Mouse (Mus musculus) left cerebral cortex, postnatal 36 days (tissue): ENCODE data around the gene Epha5. TPM values are rescaled to one million over a fixed set of nuclear protein-coding genes. Genes with fewer than 3 reads are reported as not detected.
A peak's percentile ranks its signal among the peaks of the same experiment; 100 is the strongest.

Source experiments
- DNase-seq, 2 experiments: peaks; one replicate each; pipeline ENCODE4 v3.0.0; 2021 to 2022; ENCODE audit warnings: low spot score in 2 of 2, mixed read lengths in 1 of 2
- intact Hi-C: fragments of 180-260 bp; cut with DNase I; formaldehyde crosslinking; loops from one replicate; pipeline ENCODE4 v1.15.1; 2025
- total RNA-seq, 2 experiments: library from RNA; stranded (reverse); gene quantifications; 2 replicates each; pipeline ENCODE4 v1.2.3; 2021

The Epha5 gene
- total RNA-seq = 100 to 1,000 TPM in 1 of 2 experiments, 10 to 100 TPM in 1; 86.5 to 118 TPM

GRCm38 (mm10) chr5:84417062-84417879, at the start of gene Epha5:
TSS of gene Epha5 (minus strand) at chr5:84417382.
- DNase-seq = peak; percentile 86 to 89
- intact Hi-C loops = loop anchor here (10.0 kb wide), 2 partner anchors 102 to 132 kb away; no protein-coding TSS in a partner anchor

- intact Hi-C loops = no loop called here
- no peak for DNase-seq
Observed at GRCm38 (mm10) chr5:84456216-84456615, 39.0 kb upstream of the Epha5 start.

GRCm38 (mm10) chr5:84454641-84455040, 37.5 kb upstream of the Epha5 start:
- intact Hi-C loops = no loop called here
- no peak for DNase-seq

- no peak for DNase-seq
- intact Hi-C loops = no loop called here
Observed at GRCm38 (mm10) chr5:84453839-84454238, 36.7 kb upstream of the Epha5 start.

DNA sequence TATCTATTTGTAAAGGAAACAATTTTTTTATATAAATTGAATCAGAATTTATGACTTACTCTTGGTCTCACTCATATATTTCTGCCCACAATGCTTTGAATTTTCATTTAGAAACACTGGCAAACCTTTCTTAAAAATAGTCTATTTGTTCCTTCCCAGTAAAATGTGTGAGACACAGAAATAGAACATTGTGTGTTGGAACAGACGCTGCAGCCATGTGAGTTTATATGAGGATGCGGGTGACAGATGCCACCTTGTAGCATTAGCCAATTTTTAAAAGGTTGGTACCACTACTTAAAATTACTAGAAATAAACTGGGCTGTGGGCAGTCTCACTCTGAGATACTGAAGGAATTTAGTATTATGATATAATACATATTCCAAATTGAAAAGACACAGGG, 23.1 kb upstream of the Epha5 start:
- peak in 1 of 2 experiments; percentile 17 for DNase-seq
- intact Hi-C loops = no loop called here

DNA sequence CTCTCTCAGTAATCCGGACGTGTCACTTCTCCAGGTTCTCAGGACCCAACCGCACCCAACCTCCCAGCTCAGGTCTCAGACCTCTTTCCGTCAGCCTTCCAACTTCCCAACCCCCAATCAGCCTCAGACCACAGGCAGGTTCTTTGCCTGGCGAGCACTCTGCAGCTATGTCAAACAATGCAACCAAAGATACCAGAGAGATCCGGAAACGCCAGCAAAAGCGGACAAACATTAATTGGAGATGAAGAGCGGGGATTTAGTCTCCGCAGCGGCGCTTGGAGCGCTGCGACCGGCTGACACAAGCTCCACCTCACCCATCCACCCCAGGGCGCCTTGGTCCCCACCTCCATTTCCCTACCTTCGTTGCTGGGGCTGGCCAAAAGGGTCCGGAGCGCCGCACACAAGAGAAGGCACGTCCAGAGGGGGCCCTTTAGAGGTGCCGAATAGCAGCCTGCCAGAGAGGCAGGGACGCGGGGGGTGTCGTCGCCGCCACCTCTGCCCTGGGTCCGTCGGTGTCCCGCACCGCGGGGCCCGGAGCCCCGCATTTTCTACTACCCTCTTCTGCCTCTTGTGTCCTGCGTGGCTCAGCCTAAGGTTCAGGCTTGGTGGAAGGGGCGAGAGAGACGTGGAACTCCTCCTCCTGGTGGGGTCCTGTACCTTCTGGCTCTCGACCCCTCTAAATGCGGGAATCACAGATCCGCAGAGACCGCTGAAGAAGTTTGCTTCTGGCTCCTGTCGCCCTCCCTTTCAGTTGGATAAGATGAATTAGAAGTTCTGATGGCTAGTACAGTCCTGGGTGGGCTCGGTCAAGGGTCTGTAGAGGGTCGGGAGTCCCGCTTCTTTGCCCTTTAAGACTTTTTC, 991 bp downstream of the Epha5 start:
- intact Hi-C loops = loop anchor here (10.0 kb wide), 2 partner anchors 101 to 131 kb away; no protein-coding TSS in a partner anchor

GRCm38 (mm10) chr5:84414931-84415431, 2.2 kb downstream of the Epha5 start:
- peak; percentile 60 to 65 for DNase-seq
- intact Hi-C loops = loop anchor here (10.0 kb wide), 2 partner anchors 100 to 130 kb away; no protein-coding TSS in a partner anchor

More for the DNA sequence above, 991 bp downstream of the Epha5 start:
- DNase-seq = peak; percentile 51 to 70

DNA sequence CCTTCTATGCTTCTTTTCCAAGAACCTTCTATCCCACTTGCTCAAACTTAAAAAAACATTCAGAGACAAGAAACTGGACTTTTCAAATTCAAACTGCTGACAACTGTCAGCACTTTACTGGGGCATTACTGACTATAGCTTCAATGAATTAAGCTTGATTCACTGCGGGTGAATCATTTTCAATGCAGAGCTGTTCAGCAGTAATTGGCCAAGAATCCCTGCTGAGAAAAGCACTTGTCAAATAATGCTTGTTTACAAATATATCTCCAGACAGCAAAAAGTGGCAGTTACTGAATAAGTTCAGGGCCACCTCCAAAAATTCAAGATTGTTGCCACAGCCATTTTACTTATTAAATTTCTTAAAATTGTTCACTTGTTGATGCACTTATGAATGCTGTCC, 4.2 kb downstream of the Epha5 start:
- DNase-seq = no peak
- intact Hi-C loops = loop anchor here (10.0 kb wide), 2 partner anchors 98 to 128 kb away; no protein-coding TSS in a partner anchor

GRCm38 (mm10) chr5:84408370-84408769, 8.8 kb downstream of the Epha5 start:
- no peak for DNase-seq
- intact Hi-C loops = no loop called here

DNA sequence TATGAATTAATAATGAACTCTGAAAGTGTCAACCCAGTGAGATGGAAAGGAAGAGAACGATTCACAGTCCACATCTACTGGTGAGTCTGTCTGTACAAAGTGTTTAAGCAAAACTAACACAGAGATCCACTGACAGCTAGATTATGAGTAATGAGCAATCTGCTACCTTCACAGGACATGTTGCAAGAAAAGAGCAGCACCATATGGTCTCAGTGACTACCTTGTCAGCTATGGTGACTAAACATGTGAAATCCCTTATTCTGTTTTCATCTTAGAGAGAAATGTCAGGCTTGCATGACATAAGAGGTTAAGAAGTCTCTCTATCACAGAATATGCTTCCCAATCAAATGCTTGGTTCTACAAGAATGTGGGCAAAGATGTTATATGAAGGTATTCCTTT, 20.1 kb downstream of the Epha5 start:
- DNase-seq = no peak

GRCm38 (mm10) chr5:84365334-84365733, 51.8 kb downstream of the Epha5 start:
- DNase-seq = no peak
- intact Hi-C loops = no loop called here

More for the DNA sequence above, 20.1 kb downstream of the Epha5 start:
- intact Hi-C loops = no loop called here

GRCm38 (mm10) chr5:84359430-84359829, 57.8 kb downstream of the Epha5 start:
- intact Hi-C loops = no loop called here
- DNase-seq = no peak

DNA sequence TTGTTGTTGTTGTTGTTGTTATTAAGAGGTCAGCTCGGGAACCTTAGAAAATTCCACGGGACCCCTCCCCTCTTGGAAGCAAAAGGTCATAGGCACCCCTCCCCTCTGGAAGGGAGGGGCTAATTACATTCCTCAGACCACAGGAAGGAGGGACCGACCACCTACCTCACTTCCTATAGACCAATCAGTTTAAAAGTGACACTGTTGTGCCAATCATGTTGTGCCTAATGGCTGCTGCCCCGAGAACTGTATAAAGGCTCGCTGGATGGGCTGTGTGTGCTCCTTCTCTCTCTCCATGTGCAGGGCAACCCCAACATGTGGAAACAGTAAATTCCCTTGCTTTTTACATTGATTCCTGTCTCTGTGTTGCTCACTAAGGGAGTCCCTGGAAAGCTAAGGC, 64.1 kb downstream of the Epha5 start:
- DNase-seq = no peak
- intact Hi-C loops = no loop called here

DNA sequence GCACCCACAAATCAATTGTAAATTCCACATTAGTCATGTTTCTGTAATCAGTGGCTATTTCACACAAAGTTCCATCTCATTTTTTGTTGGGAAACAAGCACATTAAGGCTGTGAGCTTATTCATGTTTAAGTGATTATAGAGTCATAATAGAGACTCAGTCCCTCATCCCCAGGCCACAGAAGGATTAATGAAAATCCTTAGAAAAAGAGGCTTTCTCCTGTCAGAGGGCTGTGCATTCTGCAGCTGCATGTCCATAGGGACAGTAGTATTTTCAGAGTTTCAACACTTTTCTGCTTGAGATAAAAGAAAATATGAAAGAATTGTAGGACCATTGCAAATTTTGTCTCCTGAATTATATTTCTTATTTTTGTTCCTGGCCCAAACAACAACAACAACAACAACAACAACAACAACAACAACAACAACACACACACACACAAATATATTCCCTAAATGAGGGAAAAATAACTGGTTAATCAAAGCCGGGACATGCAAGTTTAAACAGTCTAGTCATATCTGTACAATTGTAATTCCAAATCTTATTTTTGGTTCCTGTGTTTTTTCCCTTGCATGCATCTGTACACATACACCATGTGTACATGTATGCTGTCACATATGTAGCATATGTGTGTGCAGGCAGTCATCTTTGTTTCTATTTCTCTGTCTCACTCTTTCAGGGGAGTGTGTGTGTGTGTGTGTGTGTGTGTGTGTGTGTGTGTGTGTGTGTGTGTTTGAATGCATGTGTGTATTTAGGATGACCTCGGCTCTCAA, 70.3 kb downstream of the Epha5 start:
- DNase-seq = no peak
- intact Hi-C loops = no loop called here

DNA sequence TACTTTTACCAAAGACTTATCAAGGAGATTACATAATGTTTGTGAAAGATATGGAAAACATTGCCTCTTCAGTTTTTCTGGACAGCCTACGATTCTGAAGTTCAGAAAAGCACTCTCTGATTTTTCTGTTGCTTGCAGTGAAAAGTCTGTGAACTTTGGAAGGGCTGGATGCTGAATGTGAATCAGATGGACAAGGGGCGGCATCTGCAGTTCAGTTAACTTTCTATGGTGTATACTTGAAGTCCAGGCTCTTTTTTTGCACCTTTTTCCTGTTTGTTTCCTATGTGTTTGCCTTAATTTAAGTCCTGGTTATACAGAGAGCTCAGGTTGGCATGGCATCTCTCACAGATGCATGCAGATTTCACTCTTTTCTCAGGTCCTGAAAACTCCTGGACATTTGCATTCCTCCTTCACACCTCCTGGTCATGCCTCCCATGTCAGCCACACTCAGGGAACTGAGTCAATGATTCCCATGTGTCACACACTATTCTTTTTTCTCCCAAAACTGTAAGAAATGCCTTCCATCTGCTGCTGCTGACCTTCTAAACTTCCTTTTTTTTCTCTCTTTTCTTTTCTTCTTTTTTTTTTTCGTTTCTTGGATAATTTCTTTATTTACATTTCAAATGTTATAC, 81.2 kb downstream of the Epha5 start:
- no peak for DNase-seq
- intact Hi-C loops = no loop called here

- intact Hi-C loops = no loop called here
- no peak for DNase-seq
Observed at GRCm38 (mm10) chr5:84334481-84334880, 82.7 kb downstream of the Epha5 start.

DNA sequence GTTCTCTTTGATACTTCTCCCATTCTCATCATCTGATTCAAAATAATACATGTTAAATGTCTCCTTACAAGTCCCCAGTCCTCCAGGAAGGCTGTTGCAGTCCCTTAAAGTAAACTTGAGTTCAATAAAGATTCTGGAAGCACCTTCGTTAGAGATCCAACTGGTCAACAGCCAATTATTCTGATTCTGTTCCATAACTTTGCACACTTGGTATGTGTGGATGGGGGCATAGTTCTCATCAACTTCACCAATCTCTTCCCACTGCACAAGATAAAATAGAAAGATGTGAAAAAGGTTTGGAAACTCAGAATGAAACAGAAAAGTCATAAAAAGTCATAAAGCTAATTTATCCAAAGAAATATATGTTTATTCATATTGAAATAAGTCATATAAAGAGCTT, 85.6 kb downstream of the Epha5 start:
- DNase-seq = no peak
- intact Hi-C loops = no loop called here

DNA sequence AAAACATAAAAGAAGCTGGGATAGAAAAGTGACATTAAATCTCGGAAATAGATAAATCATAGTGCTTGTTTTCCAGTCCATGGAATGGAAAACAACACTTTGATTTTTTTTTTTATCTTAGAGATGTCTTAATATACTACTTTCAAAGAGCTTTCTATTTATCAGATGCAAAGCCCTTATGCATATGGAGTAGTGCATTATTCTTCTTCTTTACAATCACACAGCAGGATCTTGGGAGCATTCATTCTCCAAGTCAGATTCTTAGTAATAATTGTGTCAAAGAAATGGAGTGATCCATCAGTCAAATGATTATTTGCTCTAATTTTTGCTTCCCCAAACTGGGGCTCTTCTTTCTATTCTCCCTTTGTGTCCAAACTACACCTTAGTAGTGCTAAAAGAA, 96.6 kb downstream of the Epha5 start:
- intact Hi-C loops = no loop called here

GRCm38 (mm10) chr5:84320138-84320537, 97.0 kb downstream of the Epha5 start:
- intact Hi-C loops = no loop called here
- no peak for DNase-seq

More for the DNA sequence above, 96.6 kb downstream of the Epha5 start:
- DNase-seq = no peak
